9 mouse cellular contexts compared by ENCODE assay signal in genomic region chr7:110237451-110237836, GRCm38 (mm10). TPM values are rescaled to one million over a fixed set of nuclear protein-coding genes. Genes with fewer than 3 reads are reported as not detected.
DNase-seq lines count a peak whose midpoint lies in the region; ATAC-seq lines count a peak whose summit lies in the region.
"Had no signal": no experiment of that assay in that cellular context is flagged by ENCODE, and none has a peak within 500 bp of the region (broad histone marks: within the 10 kb centered on the region; RNA-seq: fewer than 3 reads in every experiment).

No protein-coding gene starts in this region.

- no peaks in the 10 kb centered on the region for H3K27me3 ChIP-seq in embryonic facial prominence, embryonic 11.5 days (ENCODE audit: control insufficient read depth, insufficient read depth, low read length)
- H3K27me3 ChIP-seq in embryonic facial prominence, embryonic 10.5 days (replicated peaks; ENCODE audit: low read depth, poor library complexity, severe bottlenecking): no peaks in the 10 kb centered on the region
- H3K27me3 ChIP-seq in limb, embryonic 13.5 days: no peaks in the 10 kb centered on the region
- H3K27me3 ChIP-seq: limb, embryonic 12.5 days had no signal

- H3K4me1 ChIP-seq in embryonic facial prominence, embryonic 11.5 days (ENCODE audit: control insufficient read depth, insufficient read depth, low read length): no peaks in the 10 kb centered on the region
- H3K4me1 ChIP-seq in embryonic facial prominence, embryonic 10.5 days: peaks cover 17% of the 10 kb centered on the region
- H3K4me1 ChIP-seq in limb, embryonic 13.5 days: peaks cover 17% of the 10 kb centered on the region

- H3K9ac ChIP-seq in embryonic facial prominence, embryonic 11.5 days (replicated peaks; ENCODE audit: low read length): no peak overlapping the region
- 0 out of 2 replicates have a peak overlapping the region, but pooled peaks have one; percentile 20 for H3K9ac ChIP-seq in limb, embryonic 13.5 days
- H3K9ac ChIP-seq: limb, embryonic 12.5 days had no signal

- no peaks in the 10 kb centered on the region for H3K36me3 ChIP-seq in embryonic facial prominence, embryonic 11.5 days (replicated peaks; ENCODE audit: control insufficient read depth, insufficient read depth, low read depth, low read length)
- H3K36me3 ChIP-seq in embryonic facial prominence, embryonic 10.5 days (replicated peaks): peaks cover 7% of the 10 kb centered on the region
- H3K36me3 ChIP-seq in limb, embryonic 13.5 days: peaks cover 5% of the 10 kb centered on the region; the same call in 1 of the 2 replicates

- no peak overlapping the region for H3K4me2 ChIP-seq in embryonic facial prominence, embryonic 11.5 days (ENCODE audit: low read depth, low read length)
- no peak overlapping the region for H3K4me2 ChIP-seq in limb, embryonic 13.5 days (replicated peaks)
- H3K4me2 ChIP-seq: limb, embryonic 12.5 days had no signal

- 38% methylated on average over 3 of the region's 3 CpGs for WGBS in embryonic facial prominence, embryonic 11.5 days
- 42% methylated on average over 3 of the region's 3 CpGs for WGBS in embryonic facial prominence, embryonic 10.5 days
- WGBS in limb, embryonic 13.5 days: 48% methylated on average over 3 of the region's 3 CpGs

- DNase-seq in embryonic facial prominence, embryonic 11.5 days (ENCODE audit: low spot score): peak; percentile 8
- DNase-seq in embryonic facial prominence, embryonic 10.5 days (ENCODE audit: low spot score): no peak
- peak; percentile 53 for DNase-seq in thymus, postnatal 0 days (ENCODE audit: low spot score)
- DNase-seq in thymus, postnatal 10 days (ENCODE audit: low spot score in 2 of 2): no peak
- DNase-seq in right cerebral cortex, postnatal 4 days: no peak
- DNase-seq in layer of hippocampus, adult 8-10 months (ENCODE audit: low spot score in 2 of 2): no peak
- DNase-seq in frontal cortex, postnatal 14 days (ENCODE audit: low spot score in 2 of 2): no peak

- H3K4me3 ChIP-seq in embryonic facial prominence, embryonic 11.5 days (ENCODE audit: low read depth, low read length): no peak overlapping the region
- no peak overlapping the region for H3K4me3 ChIP-seq in embryonic facial prominence, embryonic 10.5 days
- no peak overlapping the region for H3K4me3 ChIP-seq in limb, embryonic 13.5 days
- H3K4me3 ChIP-seq: limb, embryonic 12.5 days had no signal

- no peak overlapping the region for H3K27ac ChIP-seq in embryonic facial prominence, embryonic 11.5 days (replicated peaks; ENCODE audit: low read depth, low read length)
- H3K27ac ChIP-seq in embryonic facial prominence, embryonic 10.5 days (replicated peaks): no peak overlapping the region; the same call in 1 of the 2 replicates
- H3K27ac ChIP-seq in limb, embryonic 13.5 days: peak overlapping the region; percentile 58

- no peak for ATAC-seq in embryonic facial prominence, embryonic 11.5 days (replicated peaks; ENCODE audit: insufficient number of reproducible peaks, low FRiP score, low TSS enrichment, low read depth)
- no peak for ATAC-seq in limb, embryonic 13.5 days (ENCODE audit: low FRiP score, low read depth)

- no peaks in the 10 kb centered on the region for H3K9me3 ChIP-seq in embryonic facial prominence, embryonic 11.5 days (replicated peaks; ENCODE audit: control insufficient read depth, low read length)
- H3K9me3 ChIP-seq in embryonic facial prominence, embryonic 10.5 days: no peaks in the 10 kb centered on the region
- no peaks in the 10 kb centered on the region for H3K9me3 ChIP-seq in limb, embryonic 13.5 days
- H3K9me3 ChIP-seq: limb, embryonic 12.5 days had no signal

RNA-seq across cellular contexts. Expression of gene Swap70, which starts 15.9 kb away (rescaled TPM):
- polyA plus RNA-seq in embryonic facial prominence, embryonic 11.5 days (2014; fragmentation: Nextera tagmentation; extraction: Ambion mirVana): 21.2 and 22.7 TPM in 2 replicates
- 30.7 and 32.4 TPM in 2 replicates for polyA plus RNA-seq in embryonic facial prominence, embryonic 10.5 days (2016; fragmentation: Nextera tagmentation; extraction: Ambion mirVana)
- 24.7 and 25.5 TPM in 2 replicates for polyA plus RNA-seq in thymus, postnatal 0 days (2015; fragmentation: Nextera tagmentation; extraction: Ambion mirVana)
- polyA plus RNA-seq in limb, embryonic 13.5 days (2015; fragmentation: Nextera tagmentation; extraction: Ambion mirVana): 39.5 and 41.5 TPM in 2 replicates
- 10 to 100 TPM; 10.5 to 13.3 (median 11.8) TPM for total RNA-seq in layer of hippocampus, adult 8-10 months (2022)

Comparison
In these comparisons a context has a peak if more than half of its experiments do, and no peak if none do; other contexts are left out.
1. DNase-seq: peak in embryonic facial prominence, embryonic 11.5 days (single experiment) and thymus, postnatal 0 days (single experiment); none in embryonic facial prominence, embryonic 10.5 days (single experiment), thymus, postnatal 10 days (0 of 2), right cerebral cortex, postnatal 4 days (single experiment), layer of hippocampus, adult 8-10 months (0 of 2) and frontal cortex, postnatal 14 days (0 of 2).